Mouse (Mus musculus) midbrain, embryonic 10.5 days (tissue): ENCODE measurements around the gene Ell3. TPM values are rescaled to one million over a fixed set of nuclear protein-coding genes. Genes with fewer than 3 reads are reported as not detected.
A peak's percentile ranks its signal among the peaks of the same experiment; 100 is the strongest.

Experiments
- DNase-seq: peaks from one replicate; pipeline ENCODE4 v3.0.0-alpha.2; 2017; ENCODE audit warnings: low spot score
- H3K27ac ChIP-seq: fragments of 300-500 bp; sonication (generic); replicated peaks from 2 replicates; pipeline ENCODE4 v1.5.1; 2016; ENCODE audit warnings: mild to moderate bottlenecking
- H3K27me3 ChIP-seq: fragments of 300-500 bp; sonication (generic); 2 replicates; pipeline ENCODE4 v1.6.1; 2016; ENCODE audit warnings: low read depth, mild to moderate bottlenecking; ENCODE audit not compliant: poor library complexity, severe bottlenecking
- H3K36me3 ChIP-seq: fragments of 300-500 bp; sonication (generic); 2 replicates; pipeline ENCODE4 v1.6.1; 2016; ENCODE audit warnings: mild to moderate bottlenecking, moderate library complexity
- H3K4me1 ChIP-seq: fragments of 300-500 bp; sonication (generic); 2 replicates; pipeline ENCODE4 v1.6.1; 2016
- H3K4me3 ChIP-seq: fragments of 300-500 bp; sonication (generic); 2 replicates; pipeline ENCODE4 v1.5.1; 2016; ENCODE audit warnings: mild to moderate bottlenecking, moderate library complexity
- H3K9me3 ChIP-seq: fragments of 300-500 bp; sonication (generic); replicated peaks from 2 replicates; pipeline ENCODE4 v1.6.1; 2016; ENCODE audit warnings: mild to moderate bottlenecking
- WGBS: fragments of 180-500 bp; shearing (Covaris S2); methylation state at CpG from one replicate; pipeline ENCODE4 v1.1.7; 2016; 5-methylcytosine and 5-hydroxymethylcytosine counted together
- polyA plus RNA-seq: library from polyadenylated mRNA; unstranded; fragments of >200 nt; fragmentation: Nextera tagmentation; extraction: Ambion mirVana; gene quantifications from 2 replicates; pipeline ENCODE4 v1.2.1, GENCODE M21; 2016

The Ell3 gene
- polyA plus RNA-seq, 1 experiment from 2014 or later = 2.5 TPM

GRCm38 (mm10) chr2:121443068-121443349 is 1.1 kb downstream of the Ell3 start:
- no peak overlapping the region for H3K27ac ChIP-seq
- H3K36me3 ChIP-seq = peaks cover 21% of the 10 kb centered on the region
- peak overlapping the region; percentile 57 for H3K4me3 ChIP-seq
- no peak for DNase-seq
- H3K4me1 ChIP-seq = peaks cover 22% of the 10 kb centered on the region
- peaks cover 45% of the 10 kb centered on the region for H3K27me3 ChIP-seq
- 22% methylated on average over 8 of the region's 8 CpGs for WGBS
- no peaks in the 10 kb centered on the region for H3K9me3 ChIP-seq

GRCm38 (mm10) chr2:121442259-121443067 is 1.6 kb downstream of the Ell3 start:
- peaks cover 45% of the 10 kb centered on the region for H3K27me3 ChIP-seq
- no peaks in the 10 kb centered on the region for H3K9me3 ChIP-seq
- DNase-seq = peak; percentile 50
- H3K4me1 ChIP-seq = peaks cover 18% of the 10 kb centered on the region
- WGBS = 2% methylated on average over 30 of the region's 30 CpGs
- H3K36me3 ChIP-seq = peaks cover 27% of the 10 kb centered on the region
- no peak overlapping the region for H3K27ac ChIP-seq
- H3K4me3 ChIP-seq = peak overlapping the region; percentile 57

DNA sequence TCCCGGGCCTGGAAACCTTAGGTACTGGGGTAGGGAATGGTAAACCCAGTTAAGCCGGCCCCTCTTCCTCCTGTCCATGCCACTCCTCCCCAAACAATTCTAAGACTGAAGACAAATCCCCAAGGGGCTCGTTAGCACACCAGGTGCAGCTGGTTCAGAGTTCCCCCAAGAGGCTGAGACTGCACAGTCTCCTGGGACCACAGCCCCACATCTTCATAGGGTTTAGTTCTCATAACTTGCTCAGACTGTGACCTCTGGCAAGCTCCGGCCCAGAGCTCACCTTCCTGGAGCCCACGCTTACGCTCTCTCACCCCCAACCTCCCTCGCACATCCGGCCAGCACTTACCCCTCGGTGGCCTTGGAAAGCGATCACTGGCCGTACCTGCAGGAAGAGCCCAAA is 2.3 kb downstream of the Ell3 start:
- WGBS = 11% methylated on average over 11 of the region's 11 CpGs
- Histone ChIP-seq H3K9me3 (no peaks in the 10 kb centered on the region), H3K36me3 (peaks cover 34% of the 10 kb centered on the region), H3K27ac (no peak overlapping the region), H3K4me1 (peaks cover 18% of the 10 kb centered on the region), H3K27me3 (peaks cover 45% of the 10 kb centered on the region), H3K4me3 (peak overlapping the region; percentile 57)
- no peak for DNase-seq

GRCm38 (mm10) chr2:121440834-121441605 is 3.1 kb downstream of the Ell3 start:
- peaks cover 18% of the 10 kb centered on the region for H3K4me1 ChIP-seq
- WGBS = 67% methylated on average over 5 of the region's 5 CpGs
- peaks cover 40% of the 10 kb centered on the region for H3K36me3 ChIP-seq
- no peak for DNase-seq
- no peak overlapping the region for H3K4me3 ChIP-seq
- H3K9me3 ChIP-seq = no peaks in the 10 kb centered on the region
- peaks cover 45% of the 10 kb centered on the region for H3K27me3 ChIP-seq
- H3K27ac ChIP-seq = no peak overlapping the region

- H3K27ac ChIP-seq = no peak overlapping the region
- 86% methylated on average over 4 of the region's 4 CpGs for WGBS
- H3K4me1 ChIP-seq = peaks cover 18% of the 10 kb centered on the region
- no peak overlapping the region for H3K4me3 ChIP-seq
- H3K36me3 ChIP-seq = peaks cover 53% of the 10 kb centered on the region
- H3K9me3 ChIP-seq = no peaks in the 10 kb centered on the region
- peaks cover 45% of the 10 kb centered on the region for H3K27me3 ChIP-seq
- no peak for DNase-seq
Observed at GRCm38 (mm10) chr2:121439746-121440145, 4.3 kb downstream of the Ell3 start.

DNA sequence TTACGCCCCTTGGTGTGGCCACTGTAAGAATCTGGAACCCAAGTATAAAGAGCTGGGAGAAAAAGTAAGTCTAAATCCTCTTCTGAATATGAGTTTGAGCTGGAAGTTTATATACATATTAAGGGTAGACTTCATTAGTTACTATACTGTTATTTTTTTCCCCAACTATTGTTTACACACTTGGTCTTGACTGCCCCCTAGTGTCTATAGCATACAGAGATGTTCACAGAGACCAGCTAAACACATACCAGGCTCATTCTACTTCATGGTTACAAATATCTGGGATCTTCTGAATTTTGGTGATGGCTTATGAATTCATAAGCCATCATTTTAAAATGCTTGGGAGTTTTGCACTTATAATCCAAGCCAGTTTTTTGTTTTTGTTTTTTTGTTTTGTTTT is 9.2 kb downstream of the Ell3 start:
- DNase-seq = no peak
- Histone ChIP-seq H3K27ac (no peak overlapping the region), H3K4me1 (no peaks in the 10 kb centered on the region), H3K27me3 (0 out of 2 replicates have a peak, but pooled peaks cover 3% of the 10 kb centered on the region), H3K36me3 (peaks cover 99% of the 10 kb centered on the region), H3K4me3 (no peak overlapping the region), H3K9me3 (no peaks in the 10 kb centered on the region)
- 97% methylated on average over 1 of the region's 1 CpGs for WGBS

GRCm38 (mm10) chr2:121425890-121426289 is 18.2 kb downstream of the Ell3 start:
- 96% methylated on average over 2 of the region's 2 CpGs for WGBS
- DNase-seq = no peak
- H3K27ac ChIP-seq = no peak overlapping the region
- H3K4me1 ChIP-seq = no peaks in the 10 kb centered on the region
- no peak overlapping the region for H3K4me3 ChIP-seq
- no peaks in the 10 kb centered on the region for H3K27me3 ChIP-seq
- peaks cover 100% of the 10 kb centered on the region for H3K36me3 ChIP-seq
- no peaks in the 10 kb centered on the region for H3K9me3 ChIP-seq

DNA sequence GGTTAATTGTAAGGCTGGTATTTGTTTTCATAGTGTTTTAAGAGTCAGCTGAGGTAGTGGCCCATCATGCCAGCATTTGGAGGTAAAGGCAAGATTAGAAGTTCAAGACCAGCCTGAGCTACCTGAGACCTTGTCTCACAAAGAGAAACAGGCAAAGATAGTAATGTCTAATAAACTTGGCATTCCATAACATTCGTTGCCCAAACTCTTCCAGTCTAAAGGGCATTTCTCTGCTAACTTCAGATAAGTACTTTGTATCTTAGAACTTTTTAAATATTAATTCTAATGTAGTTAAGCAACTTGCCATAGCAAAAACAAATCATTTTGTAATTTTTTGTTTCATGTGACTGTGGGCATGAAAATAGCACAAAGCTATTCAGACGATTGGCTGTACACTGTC is 20.9 kb downstream of the Ell3 start:
- Histone ChIP-seq H3K4me1 (no peaks in the 10 kb centered on the region), H3K4me3 (no peak overlapping the region), H3K9me3 (no peaks in the 10 kb centered on the region), H3K36me3 (peaks cover 96% of the 10 kb centered on the region), H3K27ac (no peak overlapping the region), H3K27me3 (no peaks in the 10 kb centered on the region)
- 97% methylated on average over 2 of the region's 2 CpGs for WGBS
- no peak for DNase-seq

DNA sequence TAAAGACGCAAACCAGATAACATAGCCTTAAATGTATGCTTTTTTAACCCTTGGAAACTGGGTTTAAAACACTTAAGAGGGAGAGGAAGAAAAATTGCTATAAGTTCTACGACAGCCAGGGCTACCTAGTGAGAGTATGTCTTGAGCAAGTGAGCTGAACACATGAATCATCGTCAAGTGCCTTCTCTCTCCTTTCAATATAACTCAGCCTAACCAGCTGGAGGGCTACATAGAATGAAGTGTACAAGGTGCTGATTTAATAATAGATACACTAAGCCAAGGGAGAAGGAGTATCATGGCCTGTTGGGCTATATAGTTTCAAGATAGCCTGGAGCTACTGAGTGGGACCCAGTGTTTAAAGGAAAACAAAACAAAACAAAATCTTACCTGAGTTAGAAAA is 25.6 kb downstream of the Ell3 start:
- DNase-seq = no peak
- Histone ChIP-seq H3K36me3 (peaks cover 76% of the 10 kb centered on the region), H3K27ac (no peak overlapping the region), H3K4me3 (no peak overlapping the region), H3K9me3 (no peaks in the 10 kb centered on the region), H3K4me1 (peaks cover 23% of the 10 kb centered on the region), H3K27me3 (no peaks in the 10 kb centered on the region)
- WGBS = 95% methylated on average over 3 of the region's 3 CpGs

DNA sequence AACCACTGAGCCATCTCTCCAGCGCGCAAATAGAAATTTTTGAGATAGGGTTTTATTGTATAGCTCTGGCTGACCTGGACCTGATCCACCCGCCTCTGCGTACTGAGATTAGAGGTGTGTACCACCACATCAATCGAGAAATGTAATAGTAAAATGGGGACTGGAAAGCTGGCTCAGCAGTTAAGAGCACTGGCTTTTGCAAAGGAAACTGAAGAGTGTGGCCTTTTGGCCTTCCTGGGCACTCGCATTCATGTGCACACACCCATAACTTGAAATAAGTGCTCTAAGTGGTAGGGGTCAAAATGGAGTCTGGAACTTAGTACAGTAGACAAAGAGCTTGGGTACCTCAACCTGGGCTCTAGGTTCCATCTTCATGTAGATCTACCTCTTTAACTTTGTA is 27.7 kb downstream of the Ell3 start:
- peaks cover 55% of the 10 kb centered on the region for H3K36me3 ChIP-seq
- no peak for DNase-seq
- no peaks in the 10 kb centered on the region for H3K9me3 ChIP-seq
- no peak overlapping the region for H3K27ac ChIP-seq
- 93% methylated on average over 6 of the region's 6 CpGs for WGBS
- no peaks in the 10 kb centered on the region for H3K27me3 ChIP-seq
- peak overlapping the region; percentile 97; the same call in 1 of the 2 replicates for H3K4me3 ChIP-seq
- H3K4me1 ChIP-seq = peaks cover 31% of the 10 kb centered on the region

GRCm38 (mm10) chr2:121415591-121415990 is 28.5 kb downstream of the Ell3 start:
- Histone ChIP-seq H3K9me3 (no peaks in the 10 kb centered on the region), H3K27me3 (no peaks in the 10 kb centered on the region), H3K4me1 (peaks cover 31% of the 10 kb centered on the region), H3K36me3 (peaks cover 48% of the 10 kb centered on the region), H3K4me3 (peak overlapping the region; percentile 97), H3K27ac (no peak overlapping the region)
- no peak for DNase-seq
- WGBS = 93% methylated on average over 3 of the region's 3 CpGs

DNA sequence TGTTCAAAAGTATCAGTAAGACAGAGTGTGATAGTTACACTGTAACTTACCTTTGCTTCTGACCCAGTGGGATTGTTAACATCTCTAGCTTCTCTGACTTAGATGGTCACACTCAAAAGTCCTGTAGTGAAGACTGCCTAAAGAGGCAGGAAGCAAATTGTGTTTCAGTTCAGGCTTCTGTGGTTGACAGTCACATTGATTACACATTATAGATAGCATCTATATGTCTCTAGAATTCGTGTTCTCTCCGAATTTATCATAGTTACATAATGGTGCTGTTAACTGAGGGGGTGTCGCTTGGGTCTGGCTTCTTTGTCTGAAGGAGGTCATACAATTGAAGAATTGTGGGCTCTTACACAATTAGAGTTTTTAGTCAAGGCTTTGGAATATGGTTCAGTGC is 29.0 kb downstream of the Ell3 start:
- Histone ChIP-seq H3K27me3 (no peaks in the 10 kb centered on the region), H3K36me3 (peaks cover 44% of the 10 kb centered on the region), H3K27ac (no peak overlapping the region), H3K9me3 (no peaks in the 10 kb centered on the region), H3K4me3 (peak overlapping the region; percentile 97), H3K4me1 (peaks cover 31% of the 10 kb centered on the region)
- 76% methylated on average over 3 of the region's 3 CpGs for WGBS
- DNase-seq = no peak

GRCm38 (mm10) chr2:121414139-121414685 is 29.9 kb downstream of the Ell3 start:
- Histone ChIP-seq H3K4me1 (peaks cover 31% of the 10 kb centered on the region), H3K36me3 (peaks cover 38% of the 10 kb centered on the region), H3K4me3 (peak overlapping the region; percentile 97), H3K9me3 (no peaks in the 10 kb centered on the region), H3K27ac (peak overlapping the region; percentile 98), H3K27me3 (no peaks in the 10 kb centered on the region)
- WGBS = under 1% methylated on average over 32 of the region's 32 CpGs
- DNase-seq = no peak
